Mouse (Mus musculus) liver, postnatal 0 days (tissue): Measurements from ENCODE around the gene Fam13c.

Experiments
- CTCF ChIP-seq: sonication (generic); IDR thresholded peaks from 2 replicates; pipeline ENCODE4 v1.5.1; 2016; ENCODE audit warnings: antibody characterized with exemption, low read depth
- EP300 ChIP-seq: IDR thresholded peaks from 2 replicates; pipeline ENCODE4 v1.6.1; 2016; ENCODE audit warnings: antibody characterized with exemption, low read depth, mild to moderate bottlenecking

DNA sequence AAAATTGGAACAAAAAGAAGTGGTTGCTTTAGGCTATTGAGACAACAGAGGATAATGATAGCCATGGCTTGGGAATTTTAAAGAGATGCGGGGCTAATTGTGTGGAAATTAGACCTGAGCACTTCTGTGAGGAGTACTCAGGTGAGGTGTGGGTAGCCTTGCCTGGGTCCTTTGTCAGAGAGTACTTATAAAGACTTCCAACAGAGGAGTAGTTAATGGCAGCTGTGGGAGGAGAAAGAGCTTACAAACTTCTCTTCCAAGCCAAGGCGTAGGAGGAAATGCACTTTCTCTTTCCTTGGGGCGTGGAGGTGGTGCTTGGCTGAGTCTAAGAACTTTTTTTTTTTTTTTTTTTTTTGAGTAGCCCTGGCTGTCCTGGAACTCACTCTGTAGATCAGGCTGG lies 6.9 kb upstream of the Fam13c start:
- no peak for TF ChIP-seq EP300
- TF ChIP-seq CTCF: no peak
